Mouse (Mus musculus): ENCODE data around the gene Dmkn. TPM values are rescaled to one million over a fixed set of nuclear protein-coding genes. Genes with fewer than 3 reads are reported as not detected.

Dmkn gene
- 49.0 and 57.0 TPM in 2 replicates for polyA plus RNA-seq (2015; fragmentation: Nextera tagmentation; extraction: Ambion mirVana)

GRCm38 (mm10) chr7:30763456-30763855 is at the start of gene Dmkn:
Gene Dmkn (plus strand): TSS chr7:30763756.

GRCm38 (mm10) chr7:30729396-30730063 is 34.0 kb upstream of the Dmkn start, which contains the start of gene Tmem147:
Gene Tmem147 (minus strand): TSS chr7:30729540.

GRCm38 (mm10) chr7:30743617-30744016 is 19.9 kb upstream of the Dmkn start, which contains the start of gene Gapdhs:
Gene Gapdhs (minus strand): TSS chr7:30743681.

GRCm38 (mm10) chr7:30751086-30751669 is 12.4 kb upstream of the Dmkn start, which contains the start of gene Sbsn:
Gene Sbsn (plus strand): TSS chr7:30751471.

GRCm38 (mm10) chr7:30787377-30788022 is 23.9 kb downstream of the Dmkn start, which contains the start of gene Krtdap:
Gene Krtdap (plus strand): TSS chr7:30787896.

GRCm38 (mm10) chr7:30823675-30824074 is 60.1 kb downstream of the Dmkn start, which contains the start of gene Ffar2:
Gene Ffar2 (minus strand): TSS chr7:30823775.

Other genes starting within 250 kb of the Dmkn start
- gene Arhgap33, start 228.7 kb upstream of the Dmkn start, polyA plus RNA-seq (2015; fragmentation: Nextera tagmentation; extraction: Ambion mirVana) = 5.8 and 11.5 TPM in 2 replicates
- 21.9 and 51.7 TPM in 2 replicates for gene Hspb6, start 211.6 kb upstream of the Dmkn start, polyA plus RNA-seq (2015; fragmentation: Nextera tagmentation; extraction: Ambion mirVana)
- 5.8 and 6.8 TPM in 2 replicates for gene Proser3, start 211.5 kb upstream of the Dmkn start, polyA plus RNA-seq (2015; fragmentation: Nextera tagmentation; extraction: Ambion mirVana)
- gene Lin37, start 203.9 kb upstream of the Dmkn start, polyA plus RNA-seq (2015; fragmentation: Nextera tagmentation; extraction: Ambion mirVana) = 57.6 and 67.2 TPM in 2 replicates
- 83.5 and 101 TPM in 2 replicates for gene U2af1l4, start 200.5 kb upstream of the Dmkn start, polyA plus RNA-seq (2015; fragmentation: Nextera tagmentation; extraction: Ambion mirVana)
- gene Gm49396, start 200.4 kb upstream of the Dmkn start, polyA plus RNA-seq (2015; fragmentation: Nextera tagmentation; extraction: Ambion mirVana) = 2.8 and 5.1 TPM in 2 replicates
- gene Psenen, start 200.1 kb upstream of the Dmkn start, polyA plus RNA-seq (2015; fragmentation: Nextera tagmentation; extraction: Ambion mirVana) = 179 and 205 TPM in 2 replicates
- gene Igflr1, start 198.3 kb upstream of the Dmkn start, polyA plus RNA-seq (2015; fragmentation: Nextera tagmentation; extraction: Ambion mirVana) = 0.72 and 1.8 TPM in 2 replicates
- 3.7 and 4.5 TPM in 2 replicates for gene Kmt2b, start 175.0 kb upstream of the Dmkn start, polyA plus RNA-seq (2015; fragmentation: Nextera tagmentation; extraction: Ambion mirVana)
- gene Zbtb32, start 164.8 kb upstream of the Dmkn start, polyA plus RNA-seq (2015; fragmentation: Nextera tagmentation; extraction: Ambion mirVana) = 0.11 and 0.51 TPM in 2 replicates
- 0.55 and 0.79 TPM in 2 replicates for gene Upk1a, start 150.9 kb upstream of the Dmkn start, polyA plus RNA-seq (2015; fragmentation: Nextera tagmentation; extraction: Ambion mirVana)
- gene Cox6b1, start 137.6 kb upstream of the Dmkn start, polyA plus RNA-seq (2015; fragmentation: Nextera tagmentation; extraction: Ambion mirVana) = 1,273 and 1,293 TPM in 2 replicates
- not detected in 2 replicates for gene Etv2, start 127.9 kb upstream of the Dmkn start, polyA plus RNA-seq (2015; fragmentation: Nextera tagmentation; extraction: Ambion mirVana)
- 83.9 and 102 TPM in 2 replicates for gene Rbm42, start 113.4 kb upstream of the Dmkn start, polyA plus RNA-seq (2015; fragmentation: Nextera tagmentation; extraction: Ambion mirVana)
- gene Haus5, start 98.8 kb upstream of the Dmkn start, polyA plus RNA-seq (2015; fragmentation: Nextera tagmentation; extraction: Ambion mirVana) = 14.3 and 19.0 TPM in 2 replicates
- gene Pmis2, start 92.2 kb upstream of the Dmkn start, polyA plus RNA-seq (2015; fragmentation: Nextera tagmentation; extraction: Ambion mirVana) = not detected in 2 replicates
- gene 2200002J24Rik, start 64.8 kb upstream of the Dmkn start, polyA plus RNA-seq (2015; fragmentation: Nextera tagmentation; extraction: Ambion mirVana) = 10.8 and 14.4 TPM in 2 replicates
- 2.5 and 2.7 TPM in 2 replicates for gene Atp4a, start 51.5 kb upstream of the Dmkn start, polyA plus RNA-seq (2015; fragmentation: Nextera tagmentation; extraction: Ambion mirVana)
- 231 and 307 TPM in 2 replicates for gene Tmem147, start 34.2 kb upstream of the Dmkn start, polyA plus RNA-seq (2015; fragmentation: Nextera tagmentation; extraction: Ambion mirVana)
- gene Gapdhs, start 20.1 kb upstream of the Dmkn start, polyA plus RNA-seq (2015; fragmentation: Nextera tagmentation; extraction: Ambion mirVana) = 0.11 and 0.35 TPM in 2 replicates
- gene Sbsn, start 12.3 kb upstream of the Dmkn start, polyA plus RNA-seq (2015; fragmentation: Nextera tagmentation; extraction: Ambion mirVana) = 16.2 and 29.7 TPM in 2 replicates
- gene Krtdap, start 24.1 kb downstream of the Dmkn start, polyA plus RNA-seq (2015; fragmentation: Nextera tagmentation; extraction: Ambion mirVana) = 32.6 and 84.5 TPM in 2 replicates
- gene Ffar2, start 60.0 kb downstream of the Dmkn start, polyA plus RNA-seq (2015; fragmentation: Nextera tagmentation; extraction: Ambion mirVana) = 0.25 and 0.35 TPM in 2 replicates
- 2.1 and 5.5 TPM in 2 replicates for gene Ffar3, start 92.4 kb downstream of the Dmkn start, polyA plus RNA-seq (2015; fragmentation: Nextera tagmentation; extraction: Ambion mirVana)
- gene Ffar1, start 97.8 kb downstream of the Dmkn start, polyA plus RNA-seq (2015; fragmentation: Nextera tagmentation; extraction: Ambion mirVana) = not detected in 2 replicates
- 0.36 and 0.40 TPM in 2 replicates for gene Cd22, start 116.6 kb downstream of the Dmkn start, polyA plus RNA-seq (2015; fragmentation: Nextera tagmentation; extraction: Ambion mirVana)
- 0.27 and 0.55 TPM in 2 replicates for gene Mag, start 151.1 kb downstream of the Dmkn start, polyA plus RNA-seq (2015; fragmentation: Nextera tagmentation; extraction: Ambion mirVana)
- gene Hamp2, start 160.9 kb downstream of the Dmkn start, polyA plus RNA-seq (2015; fragmentation: Nextera tagmentation; extraction: Ambion mirVana) = 0.50 TPM in 1 of 2 replicates, not detected in the other
- gene Hamp, start 180.3 kb downstream of the Dmkn start, polyA plus RNA-seq (2015; fragmentation: Nextera tagmentation; extraction: Ambion mirVana) = 2.9 and 4.7 TPM in 2 replicates
- gene Usf2, start 193.0 kb downstream of the Dmkn start, polyA plus RNA-seq (2015; fragmentation: Nextera tagmentation; extraction: Ambion mirVana) = 17.0 and 22.5 TPM in 2 replicates
- gene Lsr, start 209.7 kb downstream of the Dmkn start, polyA plus RNA-seq (2015; fragmentation: Nextera tagmentation; extraction: Ambion mirVana) = 6.0 and 8.3 TPM in 2 replicates
- gene Fam187b, start 210.0 kb downstream of the Dmkn start, polyA plus RNA-seq (2015; fragmentation: Nextera tagmentation; extraction: Ambion mirVana) = 0.61 and 0.90 TPM in 2 replicates